In genomic region chr13:46945256-46945655, GRCm38 (mm10) we compare ENCODE assay signal across 22 mouse cellular contexts. TPM values are rescaled to one million over a fixed set of nuclear protein-coding genes. Genes with fewer than 3 reads are reported as not detected.
DNase-seq lines count a peak whose midpoint lies in the region; ATAC-seq and TF ChIP-seq lines count a peak whose summit lies in the region.
"Had no signal": no experiment of that assay in that cellular context is flagged by ENCODE, and none has a peak within 500 bp of the region (broad histone marks: within the 10 kb centered on the region; RNA-seq: fewer than 3 reads in every experiment).

No protein-coding gene starts in this region.

- peaks cover 34% of the 10 kb centered on the region for H3K4me1 ChIP-seq in midbrain, embryonic 10.5 days
- peaks cover 2% of the 10 kb centered on the region; the same call in 1 of the 2 replicates for H3K4me1 ChIP-seq in midbrain, embryonic 15.5 days
- H3K4me1 ChIP-seq in E14TG2a.4 (replicated peaks; ENCODE audit: low read depth, low read length): peaks cover 40% of the 10 kb centered on the region
- H3K4me1 ChIP-seq in forebrain, postnatal 0 days (ENCODE audit: insufficient read depth): no peaks in the 10 kb centered on the region
- H3K4me1 ChIP-seq: embryonic facial prominence, embryonic 12.5 days; heart, embryonic 15.5 days had no signal

- no peak for TF ChIP-seq CTCF in E14TG2a.4 (conservative IDR thresholded peaks at IDR 0.05; ENCODE audit: low read length)
- TF ChIP-seq CTCF in forebrain, postnatal 0 days (IDR thresholded peaks at IDR 0.05; ENCODE audit: low read depth): no peak

- H3K9me3 ChIP-seq in midbrain, embryonic 10.5 days (replicated peaks): no peaks in the 10 kb centered on the region
- no peaks in the 10 kb centered on the region for H3K9me3 ChIP-seq in midbrain, embryonic 15.5 days
- H3K9me3 ChIP-seq in E14TG2a.4 (ENCODE audit: low read length): no peaks in the 10 kb centered on the region
- H3K9me3 ChIP-seq in forebrain, postnatal 0 days (ENCODE audit: low read length): no peaks in the 10 kb centered on the region
- H3K9me3 ChIP-seq: embryonic facial prominence, embryonic 12.5 days; forebrain, embryonic 12.5 days had no signal

- H3K9ac ChIP-seq in midbrain, embryonic 15.5 days: no peak overlapping the region
- no peak overlapping the region for H3K9ac ChIP-seq in forebrain, postnatal 0 days
- H3K9ac ChIP-seq: embryonic facial prominence, embryonic 12.5 days; forebrain, embryonic 12.5 days; heart, embryonic 15.5 days; hindbrain, embryonic 14.5 days had no signal

- no peaks in the 10 kb centered on the region for H3K36me3 ChIP-seq in midbrain, embryonic 10.5 days
- no peaks in the 10 kb centered on the region for H3K36me3 ChIP-seq in midbrain, embryonic 15.5 days (replicated peaks)
- H3K36me3 ChIP-seq in E14TG2a.4 (ENCODE audit: insufficient read depth, low read length): no peaks in the 10 kb centered on the region
- no peaks in the 10 kb centered on the region for H3K36me3 ChIP-seq in forebrain, postnatal 0 days (ENCODE audit: insufficient read depth)
- H3K36me3 ChIP-seq: embryonic facial prominence, embryonic 12.5 days; forebrain, embryonic 12.5 days; heart, embryonic 15.5 days had no signal

- DNase-seq in midbrain, embryonic 10.5 days (ENCODE audit: low spot score): no peak
- DNase-seq in ZHBTc4 (ENCODE audit: low read depth, low spot score): peak; percentile 54
- no peak for DNase-seq in thymus, postnatal 0 days (ENCODE audit: low spot score)
- no peak for DNase-seq in forebrain, postnatal 0 days
- DNase-seq in right cerebral cortex, postnatal 4 days: no peak
- DNase-seq: adrenal gland, adult 2 months; adrenal gland, postnatal 25 days; cerebellum, adult 8-10 months; cerebellum, postnatal 14 days; embryo, embryonic 11 days; gastrocnemius, postnatal 14 days; heart, adult 2 months; heart, postnatal 14 days; kidney, adult 11 months had no signal

- H3K4me2 ChIP-seq in midbrain, embryonic 15.5 days: no peak overlapping the region
- H3K4me2 ChIP-seq in forebrain, postnatal 0 days (ENCODE audit: low read depth): no peak overlapping the region
- H3K4me2 ChIP-seq: embryonic facial prominence, embryonic 12.5 days; forebrain, embryonic 12.5 days; heart, embryonic 11.5 days; heart, embryonic 15.5 days; hindbrain, embryonic 14.5 days had no signal

- peak overlapping the region; percentile 81; the same call in 1 of the 2 replicates for H3K27ac ChIP-seq in midbrain, embryonic 10.5 days (replicated peaks)
- H3K27ac ChIP-seq in midbrain, embryonic 15.5 days: no peak overlapping the region
- H3K27ac ChIP-seq in forebrain, postnatal 0 days (ENCODE audit: low read depth, low read length): no peak overlapping the region
- H3K27ac ChIP-seq: embryonic facial prominence, embryonic 12.5 days; heart, adult 2 months; heart, embryonic 15.5 days; hindbrain, embryonic 14.5 days had no signal

- H3K27me3 ChIP-seq in midbrain, embryonic 10.5 days (ENCODE audit: low read depth, poor library complexity, severe bottlenecking): no peaks in the 10 kb centered on the region
- no peaks in the 10 kb centered on the region for H3K27me3 ChIP-seq in midbrain, embryonic 15.5 days (replicated peaks)
- no peaks in the 10 kb centered on the region for H3K27me3 ChIP-seq in E14TG2a.4 (ENCODE audit: insufficient read depth, low read length)
- H3K27me3 ChIP-seq in forebrain, postnatal 0 days (ENCODE audit: insufficient read depth, low read length): no peaks in the 10 kb centered on the region
- H3K27me3 ChIP-seq: embryonic facial prominence, embryonic 12.5 days; forebrain, embryonic 12.5 days; heart, embryonic 15.5 days had no signal

- H3K4me3 ChIP-seq in midbrain, embryonic 10.5 days: no peak overlapping the region
- H3K4me3 ChIP-seq in midbrain, embryonic 15.5 days: no peak overlapping the region
- peak overlapping the region; percentile 49 for H3K4me3 ChIP-seq in E14TG2a.4 (replicated peaks; ENCODE audit: low read length)
- H3K4me3 ChIP-seq in forebrain, postnatal 0 days (ENCODE audit: low read depth, low read length): no peak overlapping the region
- H3K4me3 ChIP-seq: embryonic facial prominence, embryonic 12.5 days; forebrain, embryonic 12.5 days; heart, adult 2 months; heart, embryonic 15.5 days had no signal

- no peak for ATAC-seq in midbrain, embryonic 15.5 days (replicated peaks)
- ATAC-seq in forebrain, postnatal 0 days: no peak
- ATAC-seq: forebrain, embryonic 16.5 days had no signal

- WGBS in midbrain, embryonic 10.5 days: 84% methylated on average over 3 of the region's 3 CpGs
- WGBS in midbrain, embryonic 15.5 days: 81% methylated on average over 3 of the region's 3 CpGs
- WGBS in forebrain, postnatal 0 days: 83% methylated on average over 3 of the region's 3 CpGs

RNA-seq across cellular contexts. Expression of gene Kif13a, which starts 15.6 kb away (rescaled TPM):
- 9.1 and 11.4 TPM in 2 replicates for polyA plus RNA-seq in midbrain, embryonic 10.5 days (2016; fragmentation: Nextera tagmentation; extraction: Ambion mirVana)
- 11.9 and 14.1 TPM in 2 replicates for polyA plus RNA-seq in midbrain, embryonic 15.5 days (2015; fragmentation: Nextera tagmentation; extraction: Ambion mirVana)
- polyA plus RNA-seq in thymus, postnatal 0 days (2015; fragmentation: Nextera tagmentation; extraction: Ambion mirVana): 5.5 and 6.3 TPM in 2 replicates
- 17.8 and 19.7 TPM in 2 replicates for total RNA-seq in forebrain, postnatal 0 days (2014; rRNA removed)
- 6.7 and 9.2 TPM in 2 replicates for polyA plus RNA-seq in forebrain, postnatal 0 days (2015; fragmentation: Nextera tagmentation; extraction: Ambion mirVana)
